Mouse (Mus musculus): Measurements from ENCODE around the gene Cycs.
A peak's percentile ranks its signal among the peaks of the same experiment; 100 is the strongest.
"Not testable (repeated sequence)": the region's sequence is repeated elsewhere in the genome, so short reads cannot be mapped to it uniquely, and the experiment has no call there.

Gene Cycs

DNA sequence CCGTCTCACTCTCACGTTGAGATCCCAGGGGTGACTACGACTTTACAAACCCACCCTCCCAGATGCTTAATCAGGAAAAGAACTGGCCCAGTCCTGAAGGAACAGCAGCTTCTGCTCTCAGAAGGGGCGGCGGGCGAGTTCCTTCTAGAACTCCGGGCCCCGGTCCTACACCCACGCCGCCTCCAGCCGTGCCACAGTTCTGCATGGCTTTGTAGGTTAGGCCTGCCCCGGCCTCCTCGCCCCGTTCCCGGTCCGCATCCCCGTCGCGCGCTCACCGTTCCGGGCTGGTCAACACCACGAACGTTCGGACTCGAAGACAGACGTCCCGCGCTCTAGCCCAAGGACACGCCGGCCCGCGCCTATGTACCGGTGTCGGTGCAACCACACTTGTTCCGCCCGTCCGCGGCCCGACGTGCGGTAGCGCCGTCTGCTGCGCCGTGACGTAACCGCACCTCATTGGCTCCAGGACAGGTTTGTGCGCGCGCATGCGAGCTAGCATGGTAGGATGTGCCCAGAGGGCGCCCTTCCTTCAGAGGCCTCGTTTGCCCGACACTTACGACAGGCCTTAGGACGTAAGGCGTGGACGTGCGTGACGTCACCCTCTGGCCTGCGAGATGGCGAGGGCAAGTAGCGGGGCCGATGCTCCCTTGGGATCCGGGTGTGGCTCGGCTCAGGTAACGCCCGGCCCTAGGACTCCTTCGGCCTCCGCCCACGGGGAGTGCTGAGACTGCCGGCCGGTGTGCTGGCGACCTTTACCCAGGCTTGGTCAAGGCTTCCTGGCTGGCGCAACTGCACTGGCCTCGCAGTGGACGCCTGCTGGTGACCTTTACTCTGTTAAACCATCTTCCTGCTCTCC is at the start of gene Cycs:
Gene Cycs (minus strand): TSS at position 398 of the 856 bp plus-strand sequence.
- peak; percentile 100 for DNase-seq

DNA sequence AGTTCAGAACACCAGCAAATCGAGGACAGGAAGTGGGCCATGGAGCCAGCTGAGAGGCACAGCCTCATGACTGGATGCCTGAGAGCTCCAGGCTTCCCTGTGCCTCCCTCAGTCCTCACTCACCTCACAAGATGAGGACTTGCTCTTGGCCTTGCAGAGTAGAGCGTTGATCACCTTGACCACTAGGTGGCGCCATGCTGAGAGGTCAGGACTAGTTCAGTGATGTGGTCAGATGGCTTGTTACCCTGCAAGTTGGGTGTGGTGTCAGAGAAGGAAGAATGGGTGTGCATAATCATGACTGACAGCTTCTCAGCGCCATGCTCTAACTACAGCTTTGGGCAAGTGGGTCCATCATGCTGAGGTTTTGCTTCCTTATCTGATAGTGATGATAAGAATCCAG is 35.3 kb upstream of the Cycs start:
- DNase-seq = peak; percentile 79

DNA sequence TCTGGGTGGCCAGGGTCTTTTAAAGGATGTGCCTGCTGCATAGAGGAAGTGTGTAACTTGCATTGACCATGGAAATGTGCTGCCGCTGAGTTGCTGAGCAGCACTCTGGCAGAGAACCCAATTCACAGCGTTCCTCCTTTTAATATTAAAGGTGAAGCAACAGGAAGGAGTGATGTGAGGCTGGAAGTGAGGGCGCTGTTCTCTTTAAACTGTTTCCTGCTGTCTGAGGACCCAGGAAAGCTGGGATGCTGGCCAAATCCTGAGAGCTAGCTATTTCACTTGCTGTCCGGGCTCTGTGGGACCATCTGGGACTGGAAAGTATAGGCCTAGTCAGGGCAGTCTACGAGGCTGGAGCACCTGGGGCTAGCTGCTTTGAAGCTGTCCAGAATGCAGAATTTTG is 32.2 kb upstream of the Cycs start:
- DNase-seq = no peak

DNA sequence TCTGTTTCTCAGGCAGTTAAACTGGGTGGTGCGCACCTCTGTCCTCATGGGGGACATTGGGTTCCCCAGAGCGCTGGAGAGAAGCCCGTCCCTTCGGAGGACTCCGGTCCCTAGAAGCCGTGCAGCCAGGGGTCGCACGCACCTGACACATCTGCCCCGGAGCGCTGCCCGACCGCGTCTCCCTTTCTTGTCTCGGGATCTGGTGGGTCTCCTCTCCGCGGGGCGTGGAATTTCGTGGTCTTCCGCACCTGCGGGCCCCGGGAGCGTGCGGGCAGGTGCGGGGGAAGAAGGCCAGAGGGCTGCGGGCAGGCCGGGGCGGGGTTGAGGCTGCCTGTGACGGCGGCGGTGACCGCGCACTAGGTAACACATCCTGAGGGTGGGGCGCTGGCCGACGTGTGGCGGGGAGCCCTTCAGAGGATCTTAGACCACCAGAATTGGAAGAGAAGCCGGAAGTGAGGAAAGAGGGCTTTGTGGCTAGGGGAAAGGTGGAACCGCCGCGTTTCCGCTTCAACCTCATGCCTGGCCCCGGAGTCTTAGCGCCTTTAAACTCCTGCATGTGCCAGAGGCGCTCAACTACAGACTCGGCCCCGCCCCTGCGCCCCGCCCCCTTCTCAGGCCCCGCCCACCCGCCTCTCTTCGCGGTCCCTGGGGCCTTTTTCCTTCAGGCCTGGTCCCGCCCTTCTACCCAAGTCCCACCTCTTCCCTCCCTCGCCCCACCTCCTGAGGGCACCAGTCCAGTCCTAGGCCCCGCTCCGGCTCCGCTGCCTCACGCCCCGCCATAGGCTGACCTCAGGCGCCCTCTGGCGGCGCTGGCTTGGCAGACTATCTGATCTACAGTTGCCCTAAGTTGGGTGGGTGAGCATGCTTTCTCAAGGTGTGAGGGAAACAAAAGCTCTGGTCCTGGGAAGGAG is 30.2 kb upstream of the Cycs start, which contains the start of gene 4921507P07Rik:
Gene 4921507P07Rik (minus strand): TSS at position 332 of the 911 bp plus-strand sequence.
- peak; percentile 96 for DNase-seq

DNA sequence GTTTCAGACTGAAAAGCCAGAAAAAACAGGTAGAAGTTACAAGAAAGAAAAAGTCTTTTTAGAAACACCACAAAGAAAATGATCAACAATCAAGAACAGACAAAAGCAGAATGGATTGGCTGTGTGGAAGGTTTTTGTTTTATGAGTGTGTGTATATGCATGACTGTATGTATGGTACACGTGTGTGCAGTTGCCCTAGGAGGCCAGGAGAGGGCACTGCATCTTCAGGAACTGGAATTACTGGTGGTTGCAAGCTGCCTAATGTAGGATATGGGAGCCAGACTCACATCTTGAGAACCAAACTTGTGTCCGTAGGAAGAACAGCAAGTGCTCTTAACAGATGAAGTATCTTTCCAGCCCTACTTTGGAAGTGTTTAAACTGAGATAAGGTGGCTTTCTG is 28.0 kb upstream of the Cycs start:
- DNase-seq = no peak

DNA sequence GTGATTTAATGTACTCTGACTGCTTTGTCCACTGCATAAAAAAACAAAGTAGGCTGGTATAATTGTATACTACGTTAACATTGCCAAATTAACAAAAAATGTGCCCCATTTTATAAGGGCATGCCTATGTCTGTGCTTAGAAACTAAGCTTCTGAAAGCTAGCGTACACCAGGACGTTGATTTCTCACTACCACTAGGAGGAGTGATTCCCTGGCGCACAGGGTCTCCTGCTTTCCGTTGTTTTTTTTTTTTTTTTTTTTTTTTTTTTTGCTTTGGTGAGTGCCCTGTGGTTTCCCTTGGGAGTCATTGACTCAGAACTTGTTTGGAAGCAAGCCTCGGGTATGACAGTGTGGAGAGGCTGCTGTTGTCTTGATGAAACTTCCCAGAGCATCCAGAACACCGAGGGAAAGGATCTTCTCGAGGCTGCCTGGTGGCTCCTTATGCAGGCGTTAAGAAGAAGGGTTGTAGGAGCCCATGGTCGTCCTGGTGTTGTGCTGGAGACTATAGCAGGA is 27.1 kb upstream of the Cycs start:
- DNase-seq = no peak

DNA sequence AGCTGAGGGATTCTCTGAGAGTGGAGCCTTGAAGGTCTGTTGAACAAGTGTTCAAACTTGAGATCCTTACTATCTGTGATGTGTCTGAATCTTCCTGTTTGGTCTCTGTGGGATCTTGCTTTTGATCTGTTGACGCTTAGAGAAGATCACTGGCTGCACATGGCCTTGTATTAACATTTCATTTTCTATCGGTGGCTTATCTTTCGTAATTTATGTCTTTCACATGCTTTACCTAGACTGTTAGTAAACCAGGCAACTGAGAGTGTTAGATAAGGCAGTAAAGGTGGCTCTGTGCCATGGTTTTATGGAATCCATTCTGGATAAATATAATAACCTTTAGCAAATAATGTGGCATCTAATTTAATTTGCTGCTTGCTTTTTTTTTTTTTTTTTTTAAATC is 23.9 kb upstream of the Cycs start:
- no peak for DNase-seq

DNA sequence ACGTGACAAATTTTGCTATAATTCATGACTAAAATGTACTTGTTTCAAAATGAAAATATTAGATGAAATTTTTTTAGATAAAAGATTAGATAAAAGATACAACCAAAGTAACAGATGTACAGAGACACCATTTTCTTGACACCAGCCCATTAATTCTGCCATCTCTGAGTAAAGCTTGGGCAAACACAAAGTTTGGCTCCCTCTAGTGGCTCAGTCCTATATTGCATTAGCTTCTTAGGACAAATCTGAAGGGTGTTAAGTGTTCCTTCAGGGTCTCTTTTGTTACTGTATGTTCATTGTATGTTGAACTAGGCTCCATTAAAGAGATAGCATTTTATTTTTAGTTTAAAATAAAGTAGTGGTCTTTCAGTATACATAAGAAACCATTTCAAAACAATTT is 21.9 kb upstream of the Cycs start:
- peak; percentile 59 for DNase-seq

DNA sequence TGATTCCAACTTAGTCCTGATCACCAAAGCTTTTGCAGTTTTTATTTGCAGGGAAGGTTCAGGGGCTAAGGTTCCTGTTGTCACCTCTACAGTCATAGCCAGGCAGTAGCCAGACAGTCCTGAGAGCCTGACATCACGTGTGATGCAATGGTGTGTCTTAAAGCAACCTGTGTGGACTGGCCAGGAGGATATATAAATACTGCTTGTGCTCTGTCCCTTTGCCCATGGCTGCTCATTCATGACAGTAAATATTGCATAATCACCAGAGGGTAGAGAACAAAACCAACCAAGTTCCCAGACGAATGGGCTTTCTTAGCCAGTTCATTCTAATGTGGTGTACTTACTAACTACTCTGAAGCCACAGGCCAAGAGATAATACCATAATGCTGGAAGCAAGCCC is 21.1 kb upstream of the Cycs start:
- no peak for DNase-seq

DNA sequence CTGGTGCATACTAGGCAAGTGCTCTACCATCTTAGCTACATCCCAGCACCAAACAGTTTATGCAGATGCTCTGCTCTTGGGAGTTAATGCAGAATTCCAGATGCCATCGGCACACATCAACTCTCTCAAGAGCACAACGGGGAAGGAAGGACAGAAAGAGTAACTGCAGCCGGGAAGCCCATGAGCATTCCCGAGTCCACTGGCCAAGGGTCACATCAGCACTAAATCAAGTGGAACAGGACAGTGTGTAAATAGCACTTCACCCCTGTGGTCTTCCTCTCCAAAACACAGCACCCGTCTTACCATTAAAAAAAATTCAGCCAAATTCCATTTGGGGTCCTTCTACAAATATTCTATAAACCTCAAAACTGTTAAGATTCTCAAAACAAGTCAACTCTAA is 20.0 kb upstream of the Cycs start:
- DNase-seq = no peak

DNA sequence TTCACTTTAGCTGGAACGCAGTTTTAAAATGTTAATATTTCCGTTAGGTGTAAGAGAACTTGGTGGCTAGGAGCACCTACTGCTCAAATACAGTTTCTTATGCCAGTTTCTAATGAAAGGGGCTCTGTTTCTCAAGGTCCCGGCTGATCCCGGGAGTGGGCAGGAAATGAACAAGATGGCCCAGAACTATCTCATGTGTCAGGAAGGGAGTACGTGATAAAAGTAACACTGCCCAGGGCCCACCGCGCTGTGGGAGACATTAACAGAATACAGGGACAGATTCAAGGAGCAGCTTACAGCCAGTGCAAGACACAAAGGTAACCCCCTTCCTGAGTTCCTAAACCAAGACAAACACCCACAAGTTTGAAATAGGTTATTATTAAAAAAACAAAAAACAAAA is 19.4 kb upstream of the Cycs start:
- no peak for DNase-seq

DNA sequence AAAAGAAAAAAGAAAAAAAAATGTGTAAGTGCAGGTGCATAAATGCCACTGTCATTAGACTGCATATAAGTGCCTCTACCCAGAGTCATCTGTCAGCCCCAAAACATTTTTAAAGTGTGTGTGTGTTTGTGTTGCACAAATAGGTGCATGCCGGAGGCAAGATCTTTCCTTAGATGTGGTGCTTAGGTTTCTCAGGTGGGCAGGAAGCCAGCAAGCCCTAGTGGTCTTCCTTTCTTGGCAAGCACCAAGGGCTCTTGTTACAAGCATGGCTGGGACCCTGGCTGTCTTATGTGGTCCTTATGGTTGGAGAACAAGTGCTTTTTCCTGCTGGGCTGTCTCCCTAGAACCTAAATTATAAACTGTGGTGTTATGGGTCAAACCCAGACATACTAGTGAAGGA is 5.3 kb upstream of the Cycs start:
- DNase-seq = peak; percentile 25

DNA sequence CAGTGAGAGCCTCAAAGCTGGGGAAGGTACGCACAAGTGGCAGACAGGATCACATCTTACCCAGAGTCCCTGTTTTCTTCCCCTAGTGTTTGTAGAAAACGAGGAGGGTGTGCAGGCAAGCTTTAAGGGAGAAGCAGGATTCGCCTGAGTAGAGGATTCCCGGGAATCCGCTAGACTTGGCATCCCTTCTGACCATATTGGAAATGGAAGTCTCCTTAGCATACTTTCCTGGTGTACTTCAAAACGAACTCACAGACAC is 588 bp upstream of the Cycs start:
- no peak for DNase-seq

DNA sequence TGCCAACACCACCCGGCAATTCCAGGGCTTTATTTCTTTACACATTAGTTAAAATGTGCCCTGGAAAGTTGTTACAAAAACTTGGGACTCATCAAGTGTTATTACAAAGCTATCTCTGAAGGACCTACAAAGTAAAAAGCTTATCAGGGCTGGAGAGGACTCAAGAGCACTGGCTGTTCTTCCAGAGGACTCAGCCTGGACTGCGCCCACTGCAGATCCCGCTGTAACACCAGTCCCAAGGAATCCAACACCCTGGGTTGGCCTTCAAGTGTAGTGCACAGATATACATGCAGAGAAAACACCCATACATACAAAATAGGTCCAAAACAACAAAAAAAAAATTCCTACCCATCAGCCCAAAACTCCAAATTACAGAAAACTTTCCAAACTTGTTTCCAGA is 2.7 kb downstream of the Cycs start:
- no peak for DNase-seq

DNA sequence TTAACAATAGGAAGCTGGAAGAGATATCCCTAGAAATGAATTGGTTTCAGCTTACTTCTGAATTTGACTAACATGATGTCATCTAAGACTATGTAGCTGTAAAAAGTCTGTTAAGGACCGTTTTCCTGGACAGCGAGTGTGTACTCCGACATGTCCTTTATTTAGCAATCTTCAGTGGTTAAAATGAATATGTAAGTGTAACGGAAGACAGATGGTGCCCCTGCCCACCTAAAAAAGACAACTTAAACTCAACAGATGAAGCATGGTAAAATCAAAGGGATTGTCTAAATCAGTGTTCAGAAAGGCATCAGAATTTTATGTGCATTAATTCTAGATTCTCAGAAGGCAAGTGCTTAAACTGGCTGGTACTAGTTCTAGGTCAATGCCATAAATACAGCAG is 3.9 kb downstream of the Cycs start:
- DNase-seq = no peak

DNA sequence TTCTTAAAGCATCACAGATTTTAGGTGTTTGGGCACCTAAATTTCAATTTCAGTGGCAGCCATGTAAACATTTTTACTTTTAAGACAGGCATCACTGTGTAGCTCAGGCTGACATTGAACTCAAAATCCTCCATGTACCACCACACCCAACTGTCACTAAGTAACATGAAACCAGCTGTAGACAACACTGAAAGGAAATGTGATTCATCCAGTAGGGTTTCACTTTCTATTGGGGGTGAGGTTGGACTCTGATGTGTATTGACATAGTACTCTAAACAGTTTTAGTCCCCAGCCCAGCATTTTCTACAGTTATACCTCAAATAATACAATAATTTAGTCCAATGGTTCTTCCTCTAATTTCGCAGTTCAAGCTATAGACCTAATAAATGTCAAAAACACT is 5.6 kb downstream of the Cycs start:
- no peak for DNase-seq

DNA sequence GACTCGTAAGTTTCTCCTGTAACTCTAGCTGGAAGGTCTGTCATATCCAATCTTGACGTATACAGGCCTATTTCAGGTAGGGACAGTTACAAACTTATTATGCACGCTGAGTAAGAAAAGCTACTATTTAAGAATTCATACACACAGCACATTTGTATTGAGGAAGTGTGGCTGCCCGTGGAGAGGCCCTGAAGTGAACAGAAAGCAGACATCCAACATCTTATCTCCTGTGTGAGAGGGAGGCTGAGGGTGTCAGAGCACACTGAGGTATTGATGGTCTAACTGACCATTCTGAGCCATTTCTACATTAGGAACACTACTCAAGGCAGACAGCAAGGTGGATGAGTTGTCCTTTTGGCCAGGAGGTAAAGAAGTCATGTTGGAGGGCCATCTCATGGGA is 7.5 kb downstream of the Cycs start:
- DNase-seq = no peak

DNA sequence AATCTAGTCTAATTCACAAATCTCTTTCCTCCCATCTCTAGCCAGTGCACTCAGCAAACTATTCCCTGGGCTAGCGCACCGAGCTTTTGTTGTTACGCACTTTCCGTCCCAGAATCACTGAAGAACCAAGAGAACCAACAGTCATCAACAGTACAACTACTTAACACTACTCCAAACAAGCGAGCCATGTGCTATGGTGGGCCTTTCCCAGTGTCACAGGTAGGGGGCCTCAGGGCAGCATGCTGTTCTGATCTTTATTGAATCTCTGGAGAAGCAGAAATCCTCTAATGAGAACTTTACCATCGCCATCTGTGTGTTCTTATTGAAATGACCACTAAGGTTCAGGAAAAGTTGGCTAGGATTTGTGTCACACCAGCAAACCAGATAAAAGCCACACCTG is 8.8 kb downstream of the Cycs start:
- peak; percentile 34 for DNase-seq

DNA sequence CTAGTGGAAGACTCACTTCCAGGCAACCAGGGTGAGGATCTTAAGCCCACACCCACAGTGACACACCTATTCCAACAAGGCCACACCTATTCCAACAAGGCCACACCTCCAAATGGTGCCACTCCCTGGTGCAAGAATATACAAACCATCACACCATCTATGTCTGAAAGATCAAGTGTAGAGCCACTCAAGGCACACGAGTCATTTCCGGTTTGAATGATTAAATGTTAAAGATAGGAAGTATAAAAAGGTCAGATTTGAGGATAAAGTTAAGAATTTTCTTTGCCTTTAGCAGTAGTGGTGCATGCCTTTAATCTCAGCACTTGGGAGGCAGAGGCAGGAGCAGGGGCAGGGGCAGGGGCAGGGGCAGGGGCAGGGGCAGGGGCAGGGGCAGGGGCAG is 12.1 kb downstream of the Cycs start:
- DNase-seq = not testable (repeated sequence)

DNA sequence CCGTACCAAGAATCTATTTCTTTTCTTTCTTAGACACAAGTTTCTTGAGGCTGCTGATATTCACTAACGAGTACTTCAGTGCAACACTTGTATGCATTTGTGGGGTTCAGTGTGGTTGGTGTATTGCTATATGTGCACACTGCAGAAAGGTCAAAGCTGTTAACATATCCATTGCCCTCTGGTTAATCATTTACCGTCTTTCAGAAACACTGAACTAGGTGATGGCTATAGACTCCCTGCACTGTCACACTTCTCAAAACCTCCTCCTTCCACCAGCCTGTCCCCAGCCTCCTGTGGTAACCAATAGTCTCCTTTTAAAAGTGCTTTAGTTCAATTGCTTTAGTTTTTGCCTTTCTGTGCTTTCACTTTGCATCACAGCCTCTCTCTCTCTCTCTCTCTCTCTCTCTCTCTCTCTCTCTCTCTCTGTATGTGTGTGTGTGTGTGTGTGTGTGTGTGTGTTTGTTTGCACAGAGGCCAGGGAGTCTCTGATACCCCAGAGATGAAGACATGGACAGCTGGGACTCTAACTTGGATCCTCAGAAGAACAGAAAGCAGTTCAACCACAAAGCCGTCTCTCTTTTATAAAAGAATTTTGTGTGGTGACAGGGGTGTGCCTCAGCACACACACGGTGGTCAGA is 13.3 kb downstream of the Cycs start:
- no peak for DNase-seq

DNA sequence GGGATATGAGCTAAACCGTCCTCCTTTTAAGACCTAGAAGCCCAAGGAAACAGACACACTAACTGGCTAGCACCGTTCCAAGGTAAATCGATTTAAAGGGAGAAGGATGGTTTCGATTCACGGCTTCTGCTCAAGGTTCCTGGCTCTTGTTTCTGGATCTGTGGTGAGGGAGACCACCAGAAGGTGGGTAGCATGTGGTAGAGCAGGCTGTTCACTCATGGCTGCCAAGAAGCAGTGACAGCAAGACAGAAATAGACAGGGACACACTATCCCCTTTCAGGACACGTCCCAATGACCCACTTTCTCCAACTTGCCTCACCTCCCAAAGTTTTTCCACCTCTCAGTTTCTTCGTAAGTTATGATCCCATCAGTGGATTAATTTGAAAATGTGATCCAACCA is 16.5 kb downstream of the Cycs start:
- no peak for DNase-seq

DNA sequence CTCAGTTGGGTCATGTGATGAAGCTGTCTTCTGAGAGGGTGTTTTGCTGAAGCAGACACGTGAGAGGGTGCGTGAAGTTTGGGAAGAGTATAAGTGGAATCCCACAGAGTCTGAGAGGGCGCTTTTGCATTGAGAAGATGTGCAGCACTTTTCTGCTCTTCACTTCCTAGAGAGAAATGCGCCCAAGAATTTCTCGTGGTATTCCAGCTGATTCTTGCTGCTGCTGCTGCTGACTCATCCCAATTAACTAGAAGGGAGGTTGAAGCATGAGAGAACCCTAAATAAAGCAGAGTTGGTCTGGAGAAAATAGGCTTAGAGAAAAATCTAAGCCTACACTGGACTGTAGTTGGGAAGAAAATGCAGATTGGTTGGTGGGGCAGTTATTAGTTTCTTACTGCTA is 17.3 kb downstream of the Cycs start:
- DNase-seq = no peak

DNA sequence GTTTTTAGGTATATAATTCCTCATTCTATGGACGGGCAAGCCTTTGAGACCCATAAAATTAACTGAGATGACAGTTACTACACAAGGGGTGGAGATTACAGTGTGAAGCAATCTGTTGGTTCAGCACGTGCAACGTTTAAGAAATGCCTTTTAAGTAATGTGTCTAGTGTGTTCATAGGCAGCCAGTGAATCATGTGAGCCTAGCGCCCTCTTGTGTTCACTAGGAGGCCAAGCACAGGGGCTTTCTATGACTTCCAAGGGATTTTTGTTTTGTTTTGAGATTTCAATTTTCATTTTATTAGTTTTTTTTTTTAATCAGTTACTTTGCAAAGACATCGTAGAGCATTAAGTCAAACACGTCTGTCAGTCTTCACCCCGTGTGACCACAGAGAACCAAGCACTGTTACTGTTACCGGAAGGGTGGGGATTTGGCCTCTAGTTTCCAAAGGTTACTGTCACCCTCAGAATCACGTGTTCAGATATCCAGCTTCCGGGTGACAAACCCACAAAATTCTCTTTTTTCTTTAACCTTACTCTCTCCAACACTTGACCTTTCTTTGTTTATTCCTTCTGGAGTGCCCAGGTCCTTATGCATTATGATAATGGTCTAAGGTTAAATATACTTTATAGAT is 20.8 kb downstream of the Cycs start:
- peak; percentile 38 for DNase-seq
